Mouse (Mus musculus) lung, adult 2 months (tissue): ENCODE data around the gene Ccsap. TPM values are rescaled to one million over a fixed set of nuclear protein-coding genes. Genes with fewer than 3 reads are reported as not detected.

ENCODE experiments used
- DNase-seq: peaks from one replicate; pipeline ENCODE4 v3.0.0; 2022
- H3K4me1 ChIP-seq: fragments of 200-500 bp; 2 replicates; pipeline ENCODE4 v1.6.1; 2011; ENCODE audit warnings: low read length; ENCODE audit not compliant: control insufficient read depth, insufficient read depth
- H3K4me3 ChIP-seq: fragments of 200-500 bp; replicated peaks from 2 replicates; pipeline ENCODE3; 2011; ENCODE audit warnings: low read depth, mild to moderate bottlenecking, control low read depth, low read length; ENCODE audit errors: extremely low read depth
- CTCF ChIP-seq: fragments of 200-500 bp; IDR thresholded peaks from 2 replicates; pipeline ENCODE4 v1.5.1; 2011; ENCODE audit warnings: mild to moderate bottlenecking, low read length, control low read depth; ENCODE audit not compliant: insufficient read depth
- POLR2A ChIP-seq: fragments of 200-500 bp; IDR thresholded peaks from 2 replicates; pipeline ENCODE4 v1.6.1; 2011; ENCODE audit warnings: low read depth, mild to moderate bottlenecking, control low read depth, low read length, borderline replicate concordance; ENCODE audit errors: extremely low read depth
- WGBS: fragments of 180-500 bp; shearing (Covaris S2); methylation state at CpG from one replicate; pipeline ENCODE4 v1.1.7; 2018; 5-methylcytosine and 5-hydroxymethylcytosine counted together
- polyA plus RNA-seq: library from polyadenylated mRNA; depleted of rRNA; stranded (reverse); fragments of >200 nt; gene quantifications from 2 replicates; pipeline ENCODE4 v1.2.3, GENCODE M21; 2012; rRNA removed

The Ccsap gene
- 0.80 and 0.86 TPM in 2 replicates for polyA plus RNA-seq

DNA sequence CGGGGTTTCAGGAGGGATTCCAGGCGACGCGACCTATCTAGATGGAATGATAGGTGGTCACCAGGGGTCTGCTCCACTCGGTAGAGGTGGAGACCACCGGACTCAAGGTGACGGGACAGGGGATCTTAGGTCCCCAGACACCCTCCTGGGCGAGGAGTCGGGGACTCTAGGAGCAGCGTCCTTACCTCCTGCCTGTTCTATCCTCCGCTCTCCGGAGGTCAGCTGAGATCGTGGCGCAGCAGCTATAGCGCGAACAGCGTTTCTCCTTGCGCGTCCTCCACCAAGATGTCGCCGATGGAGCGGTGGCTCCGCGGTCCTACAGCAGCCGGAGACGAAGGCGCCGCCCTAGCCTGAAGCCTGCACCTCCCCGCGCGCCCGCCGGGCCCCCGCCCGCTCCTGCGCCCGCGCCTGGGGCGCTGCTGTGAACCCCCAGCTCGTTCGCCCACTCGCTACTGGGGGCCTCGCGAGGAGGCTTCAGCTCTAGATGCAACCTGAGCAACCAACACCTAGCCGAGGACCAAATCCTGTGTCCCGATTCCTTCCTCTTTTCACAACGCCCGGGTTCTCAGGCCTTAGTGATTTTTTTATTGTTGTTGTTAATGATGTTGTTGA, at the start of gene Ccsap:
TSS of gene Ccsap (minus strand) at position 562 of the 612 bp plus-strand sequence.
- Histone ChIP-seq H3K4me3 (peak within 1 kb of the TSS; percentile 69), H3K4me1 (no peaks in the 10 kb centered on the region)
- WGBS: 1% methylated on average over 48 of the region's 48 CpGs
- no peak for DNase-seq
- TF ChIP-seq CTCF: no peak
- TF ChIP-seq POLR2A: no peak

DNA sequence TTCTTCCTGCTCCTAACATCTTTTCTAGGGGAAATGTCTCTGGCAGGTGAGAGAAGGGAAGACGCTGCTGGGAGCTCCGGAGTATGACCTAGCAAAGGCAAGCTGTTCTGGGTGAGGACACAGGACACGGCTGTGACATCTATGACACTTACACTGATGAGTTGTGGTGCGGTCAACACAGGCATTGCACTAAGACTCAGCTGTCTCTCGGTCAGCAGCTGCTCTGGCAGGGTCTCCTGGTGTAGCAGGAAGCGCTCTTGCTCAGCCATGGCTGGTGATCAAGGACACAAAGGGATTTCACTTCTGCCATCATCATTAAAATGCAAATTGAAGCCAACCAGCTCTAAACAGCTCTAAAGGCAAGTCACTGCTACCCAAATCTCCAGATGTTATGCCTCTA, 47.6 kb upstream of the Ccsap start:
- Histone ChIP-seq H3K4me3 (no peak overlapping the region), H3K4me1 (no peaks in the 10 kb centered on the region)
- 91% methylated on average over 6 of the region's 6 CpGs for WGBS
- no peak for TF ChIP-seq CTCF
- no peak for DNase-seq

DNA sequence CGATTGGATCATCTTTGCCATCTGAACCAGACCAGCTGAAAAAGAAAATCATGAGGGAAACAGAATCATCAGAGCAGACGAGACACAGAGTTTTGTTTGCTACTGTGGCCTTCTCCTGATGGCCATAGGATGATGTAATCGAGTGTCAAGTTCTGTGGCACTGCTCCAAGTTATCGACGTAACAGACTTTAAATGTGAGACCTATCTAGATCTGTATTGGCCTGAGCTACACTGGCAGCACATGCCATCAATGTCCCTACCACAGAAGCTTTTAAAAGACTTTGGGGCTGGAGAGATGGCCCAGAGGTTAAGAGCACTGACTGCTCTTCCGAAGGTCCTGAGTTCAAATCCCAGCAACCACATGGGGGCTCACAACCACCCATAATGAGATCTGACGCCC, 42.6 kb upstream of the Ccsap start:
- DNase-seq: no peak
- no peak for TF ChIP-seq CTCF
- no peak for TF ChIP-seq POLR2A
- whole genome bisulfite sequencing: 80% methylated on average over 7 of the region's 7 CpGs

DNA sequence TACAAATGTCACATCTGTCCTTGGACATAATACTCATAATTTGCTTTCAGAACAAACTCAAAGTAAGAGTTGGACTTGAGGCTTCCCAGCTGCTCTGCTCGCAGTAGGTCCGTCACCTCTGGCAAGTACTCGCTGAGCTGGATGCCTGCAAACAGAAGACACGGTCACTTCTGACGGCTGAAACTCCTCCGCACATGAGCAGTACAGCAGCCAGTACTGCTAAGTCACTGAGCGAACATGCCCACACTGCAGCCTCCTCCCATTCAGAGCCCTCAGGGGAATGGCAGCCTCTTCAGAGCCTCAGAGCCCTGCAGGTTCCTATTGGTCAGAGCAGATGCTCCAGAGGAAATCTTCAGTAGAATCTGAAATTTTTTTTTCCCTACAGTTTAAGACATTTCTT, 39.4 kb upstream of the Ccsap start:
- TF ChIP-seq CTCF (no peak), POLR2A (no peak)
- DNase-seq: no peak
- H3K4me3 ChIP-seq: no peak overlapping the region
- no peaks in the 10 kb centered on the region for H3K4me1 ChIP-seq
- 77% methylated on average over 7 of the region's 7 CpGs for WGBS

More for the DNA sequence above, 42.6 kb upstream of the Ccsap start:
- Histone ChIP-seq H3K4me1 (no peaks in the 10 kb centered on the region), H3K4me3 (no peak overlapping the region)

DNA sequence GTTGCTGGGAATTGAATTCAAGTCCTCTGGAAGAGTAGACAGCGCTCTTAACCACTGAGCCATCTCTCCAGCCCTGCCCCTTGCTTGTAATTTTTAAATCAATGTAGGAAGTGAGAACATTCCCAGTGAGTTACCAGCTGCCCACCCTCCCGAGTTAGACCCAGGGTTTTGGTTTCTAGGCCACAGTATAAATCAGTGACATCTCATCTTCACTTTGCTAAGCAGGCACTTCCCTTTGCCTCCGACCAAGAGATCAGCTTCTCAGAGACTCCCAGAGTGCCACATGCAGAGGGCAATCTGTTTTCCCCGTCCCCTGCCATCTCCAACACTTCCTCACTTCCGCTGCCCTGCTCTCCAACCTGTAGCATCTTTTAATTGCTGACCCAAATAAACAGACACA, 38.6 kb upstream of the Ccsap start:
- DNase-seq: no peak
- Histone ChIP-seq H3K4me1 (no peaks in the 10 kb centered on the region), H3K4me3 (no peak overlapping the region)
- no peak for TF ChIP-seq CTCF
- no peak for TF ChIP-seq POLR2A
- WGBS: 86% methylated on average over 5 of the region's 5 CpGs

DNA sequence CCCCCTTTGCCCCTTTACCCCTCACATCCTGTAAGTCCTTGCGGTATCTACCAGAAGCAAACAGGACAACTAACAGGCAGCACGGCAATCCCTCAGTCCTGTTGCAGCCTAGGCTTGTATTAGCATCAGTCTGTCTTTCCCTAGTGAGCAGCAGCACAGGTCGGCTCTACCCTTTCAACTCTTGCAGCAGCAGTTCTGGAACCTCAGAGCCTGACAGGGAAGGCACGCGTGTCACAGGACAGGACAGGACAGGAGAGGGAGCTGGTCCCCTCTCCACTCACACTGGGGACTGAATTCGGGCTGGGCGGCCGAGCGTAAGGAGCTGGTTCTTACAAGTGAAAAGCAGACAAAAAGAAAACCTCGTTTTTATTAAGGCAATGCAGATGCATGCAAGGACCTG, 36.8 kb upstream of the Ccsap start:
- Histone ChIP-seq H3K4me1 (no peaks in the 10 kb centered on the region), H3K4me3 (no peak overlapping the region)
- TF ChIP-seq POLR2A (no peak), CTCF (no peak)
- WGBS: 59% methylated on average over 10 of the region's 10 CpGs
- DNase-seq: no peak

DNA sequence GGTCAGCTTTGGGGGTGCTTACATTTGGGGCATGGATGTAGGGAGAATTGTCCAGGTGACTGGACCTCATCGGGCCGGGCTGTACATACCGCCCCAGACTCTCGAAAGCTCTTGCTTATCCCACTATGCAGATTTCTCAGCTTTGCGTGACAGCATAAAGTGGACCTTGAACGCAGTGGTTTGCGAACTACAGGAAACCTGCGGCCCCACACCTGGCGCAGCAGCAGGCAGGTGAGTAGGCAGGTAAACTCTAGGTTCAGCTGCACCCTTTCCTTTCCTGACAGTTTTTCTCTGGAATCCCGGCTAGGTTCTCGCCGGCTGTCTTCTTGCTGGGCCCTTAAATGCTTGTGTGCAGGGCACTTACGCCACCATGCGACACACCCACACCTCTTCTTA, 36.4 kb upstream of the Ccsap start:
- DNase-seq: no peak
- Histone ChIP-seq H3K4me3 (no peak overlapping the region), H3K4me1 (no peaks in the 10 kb centered on the region)
- WGBS: 52% methylated on average over 14 of the region's 14 CpGs
- TF ChIP-seq POLR2A (no peak), CTCF (no peak)

DNA sequence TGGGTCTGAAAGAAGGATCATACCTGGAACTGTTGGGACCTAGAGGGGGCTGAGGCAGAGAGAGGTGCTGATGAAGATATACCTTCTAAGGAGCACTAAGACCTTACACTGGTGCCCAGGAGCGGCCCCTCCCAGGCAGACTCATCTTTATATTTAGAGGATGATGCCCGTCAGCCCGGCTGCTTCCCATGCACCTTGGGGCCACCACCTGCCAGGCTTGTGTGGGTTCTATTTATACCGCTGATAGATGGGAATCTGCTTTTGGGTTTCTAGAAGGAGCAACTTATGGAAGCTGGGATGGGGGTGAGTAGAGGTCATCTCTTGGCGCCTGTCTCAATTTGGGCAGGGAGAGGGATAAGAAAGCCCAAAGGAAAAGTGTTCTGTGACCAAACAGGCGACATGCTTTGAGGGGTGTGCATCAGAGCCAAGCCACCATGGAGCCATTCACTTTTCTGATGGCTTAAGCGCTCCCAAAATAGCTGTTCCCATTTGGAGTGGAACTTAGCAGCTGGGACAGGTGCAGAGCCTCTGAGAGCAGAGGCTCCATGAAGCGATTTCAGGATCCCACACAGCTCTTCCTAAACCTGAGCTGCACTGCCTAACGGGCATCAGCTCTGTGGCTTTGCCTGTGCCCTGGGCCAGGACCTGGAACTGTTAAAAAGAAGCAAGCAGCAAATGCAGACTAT, 35.8 kb upstream of the Ccsap start:
- H3K4me1 ChIP-seq: no peaks in the 10 kb centered on the region
- TF ChIP-seq POLR2A: no peak
- no peak for TF ChIP-seq CTCF
- no peak overlapping the region for H3K4me3 ChIP-seq
- DNase-seq: no peak
- 61% methylated on average over 9 of the region's 9 CpGs for WGBS

DNA sequence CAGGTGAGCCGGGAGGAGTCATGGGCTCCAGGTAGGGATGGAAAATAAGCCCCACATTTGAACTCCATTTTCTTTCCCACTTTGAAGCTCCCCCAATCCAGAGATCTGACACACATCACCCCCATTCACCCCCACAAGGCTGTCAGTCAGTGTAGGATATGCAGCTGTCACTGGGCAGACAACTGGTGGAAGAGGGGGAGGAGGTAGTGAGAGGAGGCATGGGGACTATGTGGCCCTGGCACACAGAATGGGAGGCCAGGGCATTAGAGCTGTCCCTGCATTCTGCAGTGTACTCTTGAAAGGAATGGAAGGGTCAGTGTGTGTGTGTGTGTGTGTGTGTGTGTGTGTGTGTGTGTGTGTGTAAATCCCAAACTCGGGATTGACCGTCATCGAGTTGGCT, 35.2 kb upstream of the Ccsap start:
- Histone ChIP-seq H3K4me3 (no peak overlapping the region), H3K4me1 (no peaks in the 10 kb centered on the region)
- TF ChIP-seq POLR2A: no peak
- TF ChIP-seq CTCF: no peak
- DNase-seq: no peak
- 58% methylated on average over 4 of the region's 4 CpGs for WGBS

DNA sequence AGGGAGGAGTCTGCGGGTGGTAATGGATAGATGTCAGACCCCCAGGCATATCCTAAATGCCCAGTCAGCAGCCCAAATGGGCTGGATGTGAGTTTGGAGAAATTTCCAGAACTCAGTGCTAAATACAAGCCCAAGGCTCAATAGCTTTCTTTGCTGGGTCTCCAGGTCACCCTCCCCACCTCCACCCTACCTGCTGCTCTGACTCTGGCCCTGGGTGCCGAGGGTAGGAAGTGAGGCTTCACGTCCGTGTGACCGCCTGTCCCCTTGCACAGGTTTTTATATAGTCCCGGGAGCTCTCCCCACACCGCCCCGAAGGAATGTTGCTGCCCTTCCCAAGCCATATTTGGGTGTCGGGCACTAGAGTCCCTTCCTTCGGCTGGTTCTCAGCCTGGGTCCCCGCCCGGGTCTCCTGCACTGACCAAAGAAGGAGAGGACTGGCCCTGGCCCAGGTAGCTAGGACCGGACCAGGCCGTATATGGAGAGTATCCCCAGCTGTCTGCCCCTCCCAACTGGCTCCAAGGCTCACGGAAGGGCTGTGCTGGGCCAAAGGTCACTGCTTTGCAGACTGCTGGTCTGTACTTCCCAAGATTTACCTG, 34.6 kb upstream of the Ccsap start, which contains the start of gene Acta1:
TSS of gene Acta1 (minus strand) at position 250 of the 596 bp plus-strand sequence.
- Histone ChIP-seq H3K4me1 (no peaks in the 10 kb centered on the region), H3K4me3 (no peak within 1 kb of the TSS)
- WGBS: 17% methylated on average over 15 of the region's 15 CpGs
- no peak for DNase-seq
- TF ChIP-seq POLR2A (no peak), CTCF (no peak)
